Mouse (Mus musculus) adrenal gland (tissue): Measurements from ENCODE around the gene Klf7.

Experiments used
- intact Hi-C: fragments of 180-260 bp; cut with DNase I; formaldehyde crosslinking; loops from one replicate; pipeline ENCODE4 v1.15.1; 2025
- microRNA-seq, 2 experiments: library from miRNA; unstranded; fragments of <30 nt; microRNA quantifications; one replicate each; pipeline ENCODE4; 2019

Gene Klf7

DNA sequence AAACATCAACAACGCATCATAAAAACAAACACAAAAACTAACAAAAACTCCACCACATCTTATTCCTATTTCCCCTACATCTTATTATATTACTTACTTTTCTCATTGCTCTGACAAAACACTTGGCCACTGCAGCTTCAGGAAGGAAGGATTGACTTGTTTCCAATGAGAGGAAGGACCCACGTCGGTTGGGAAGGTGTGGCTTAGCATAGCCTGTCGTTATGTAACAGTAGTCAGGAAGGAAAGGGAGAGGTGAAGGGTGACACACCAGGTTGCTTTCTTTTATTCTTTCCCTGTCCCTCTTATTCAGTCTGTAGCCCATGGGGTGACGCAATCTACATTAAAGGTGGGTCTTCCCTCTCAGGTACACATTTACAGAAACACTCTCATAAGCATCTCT, 129.6 kb downstream of the Klf7 start:
- intact Hi-C loops = no loop called here

DNA sequence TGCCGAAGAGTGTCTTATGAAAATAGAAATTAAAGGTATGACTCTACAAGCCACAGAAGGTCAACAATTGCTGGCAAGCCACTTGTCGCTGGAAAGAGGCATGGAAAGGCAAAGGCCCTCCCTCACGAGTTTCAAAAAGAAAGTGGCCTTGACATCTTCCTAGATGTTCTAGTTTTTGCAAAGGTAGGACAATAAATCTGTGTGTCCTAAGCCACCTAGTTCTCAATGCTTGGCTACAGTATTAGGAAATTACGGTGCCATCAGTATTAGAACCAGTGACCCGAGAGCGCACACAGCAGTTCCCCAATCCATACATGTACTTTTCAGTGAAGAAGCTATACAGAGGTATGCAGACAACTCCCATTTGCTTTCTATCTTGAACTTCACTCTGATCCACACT, 131.7 kb downstream of the Klf7 start:
- intact Hi-C loops = no loop called here

DNA sequence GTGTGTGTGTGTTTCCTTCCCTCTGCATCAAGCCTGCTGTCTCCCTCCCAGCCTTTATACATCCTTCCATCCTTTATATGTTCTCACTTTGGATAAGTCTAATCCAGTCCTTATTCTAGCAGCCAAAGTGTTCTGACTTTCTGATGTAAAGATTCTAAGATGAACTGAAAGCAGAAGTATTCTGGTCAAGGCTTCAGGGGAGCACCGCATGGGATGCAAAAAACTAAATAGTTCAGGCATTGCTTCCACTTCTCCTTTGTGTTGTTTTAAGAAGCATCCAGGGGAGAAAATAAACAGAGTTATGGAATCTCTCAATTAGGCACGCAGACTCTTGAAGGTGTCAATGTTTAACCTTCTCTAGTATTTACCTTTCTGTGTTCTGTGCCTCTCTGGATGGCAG, 141.3 kb downstream of the Klf7 start:
- intact Hi-C loops = no loop called here

Small RNAs within 50 kb of the gene (microRNA-seq; reads per million reads assigned to microRNA genes)
- gene Mir6899 = 0 to 0.34 reads per million in 2 experiments
